Mouse (Mus musculus) erythroblast, embryonic 14.5 days (primary cell): ENCODE measurements around the gene Olfr370. TPM values are rescaled to one million over a fixed set of nuclear protein-coding genes. Genes with fewer than 3 reads are reported as not detected.
"Not testable (repeated sequence)": the region's sequence is repeated elsewhere in the genome, so short reads cannot be mapped to it uniquely, and the experiment has no call there.

Source experiments
- H3K27me3 ChIP-seq: 2 replicates; pipeline ENCODE4 v1.6.1; 2012; ENCODE audit warnings: inconsistent platforms; ENCODE audit not compliant: control insufficient read depth
- H3K36me3 ChIP-seq: 2 replicates; pipeline ENCODE4 v1.6.1; 2012; ENCODE audit warnings: mild to moderate bottlenecking, inconsistent platforms; ENCODE audit not compliant: control insufficient read depth
- H3K4me1 ChIP-seq: 2 replicates; pipeline ENCODE4 v1.6.1; 2012; ENCODE audit warnings: inconsistent platforms; ENCODE audit not compliant: control insufficient read depth
- H3K4me3 ChIP-seq: replicated peaks from 2 replicates; pipeline ENCODE3; 2012; ENCODE audit warnings: moderate library complexity, mild to moderate bottlenecking, inconsistent platforms
- H3K9me3 ChIP-seq: 2 replicates; pipeline ENCODE4 v1.6.1; 2012; ENCODE audit warnings: low read length, inconsistent platforms, mixed read lengths; ENCODE audit not compliant: control insufficient read depth
- GATA1 ChIP-seq: IDR thresholded peaks from 2 replicates; pipeline ENCODE4 v1.6.1; 2012; ENCODE audit warnings: low read length, inconsistent platforms, mixed read lengths
- TAL1 ChIP-seq: IDR thresholded peaks from 3 replicates; pipeline ENCODE4 v1.6.1; 2012; ENCODE audit warnings: low read length, inconsistent platforms, mixed read lengths
- polyA plus RNA-seq: library from polyadenylated mRNA; stranded (reverse); fragments of >175 nt; gene quantifications from 2 replicates; pipeline ENCODE4 v1.2.3, GENCODE M21; 2012

The Olfr370 gene
- polyA plus RNA-seq, 1 experiment: not detected

GRCm38 (mm10) chr8:83566469-83567395 lies 31.2 kb downstream of the Olfr370 start, which contains the start of gene Ndufb7:
Gene Ndufb7 (plus strand): TSS chr8:83566671.
- H3K4me1 ChIP-seq: peaks cover 34% of the 10 kb centered on the region

GRCm38 (mm10) chr8:83567668-83568067 lies 32.1 kb downstream of the Olfr370 start:
- Histone ChIP-seq H3K4me1 (peaks cover 34% of the 10 kb centered on the region), H3K4me3 (peak overlapping the region; percentile 98), H3K36me3 (peaks cover 38% of the 10 kb centered on the region), H3K27me3 (no peaks in the 10 kb centered on the region), H3K9me3 (no peaks in the 10 kb centered on the region)
- TF ChIP-seq TAL1 (no peak), GATA1 (no peak)

More at GRCm38 (mm10) chr8:83566469-83567395, 31.2 kb downstream of the Olfr370 start, which contains the start of gene Ndufb7:
- Histone ChIP-seq H3K4me3 (peak within 1 kb of the TSS; percentile 98), H3K36me3 (peaks cover 29% of the 10 kb centered on the region), H3K9me3 (no peaks in the 10 kb centered on the region), H3K27me3 (no peaks in the 10 kb centered on the region)
- TF ChIP-seq TAL1 (no peak), GATA1 (no peak)

GRCm38 (mm10) chr8:83568128-83568527 lies 32.5 kb downstream of the Olfr370 start:
- Histone ChIP-seq H3K36me3 (peaks cover 43% of the 10 kb centered on the region), H3K9me3 (no peaks in the 10 kb centered on the region), H3K27me3 (no peaks in the 10 kb centered on the region), H3K4me1 (peaks cover 34% of the 10 kb centered on the region), H3K4me3 (peak overlapping the region; percentile 98)
- TF ChIP-seq GATA1: no peak
- no peak for TF ChIP-seq TAL1

- H3K4me1 ChIP-seq: peaks cover 36% of the 10 kb centered on the region
- H3K4me3 ChIP-seq: no peak overlapping the region
- H3K27me3 ChIP-seq: no peaks in the 10 kb centered on the region
- peaks cover 49% of the 10 kb centered on the region for H3K36me3 ChIP-seq
- no peak for TF ChIP-seq TAL1
- TF ChIP-seq GATA1: no peak
- no peaks in the 10 kb centered on the region for H3K9me3 ChIP-seq
Measured at GRCm38 (mm10) chr8:83568755-83569154, 33.2 kb downstream of the Olfr370 start.

GRCm38 (mm10) chr8:83569165-83569564 lies 33.6 kb downstream of the Olfr370 start:
- H3K4me1 ChIP-seq: peaks cover 38% of the 10 kb centered on the region
- TF ChIP-seq GATA1 (no peak), TAL1 (no peak)
- peaks cover 53% of the 10 kb centered on the region for H3K36me3 ChIP-seq
- no peaks in the 10 kb centered on the region for H3K9me3 ChIP-seq
- no peak overlapping the region for H3K4me3 ChIP-seq
- no peaks in the 10 kb centered on the region for H3K27me3 ChIP-seq

GRCm38 (mm10) chr8:83570272-83571000 lies 34.9 kb downstream of the Olfr370 start:
- no peak for TF ChIP-seq TAL1
- no peak for TF ChIP-seq GATA1
- Histone ChIP-seq H3K4me1 (peaks cover 44% of the 10 kb centered on the region), H3K9me3 (no peaks in the 10 kb centered on the region), H3K36me3 (peaks cover 66% of the 10 kb centered on the region), H3K27me3 (no peaks in the 10 kb centered on the region), H3K4me3 (no peak overlapping the region)

GRCm38 (mm10) chr8:83571001-83571340 lies 35.4 kb downstream of the Olfr370 start:
- not testable (repeated sequence) for H3K9me3 ChIP-seq, H3K4me3 ChIP-seq, H3K27me3 ChIP-seq
- Histone ChIP-seq H3K4me1 (peaks cover 42% of the 10 kb centered on the region), H3K36me3 (peaks cover 71% of the 10 kb centered on the region)

GRCm38 (mm10) chr8:83571791-83572190 lies 36.2 kb downstream of the Olfr370 start:
- Histone ChIP-seq H3K4me1 (peaks cover 36% of the 10 kb centered on the region), H3K4me3 (no peak overlapping the region), H3K9me3 (no peaks in the 10 kb centered on the region), H3K27me3 (no peaks in the 10 kb centered on the region), H3K36me3 (peaks cover 73% of the 10 kb centered on the region)
- TF ChIP-seq GATA1 (no peak), TAL1 (no peak)

GRCm38 (mm10) chr8:83572246-83572812 lies 36.7 kb downstream of the Olfr370 start:
- TF ChIP-seq TAL1 (no peak), GATA1 (no peak)
- H3K27me3 ChIP-seq: no peaks in the 10 kb centered on the region
- H3K4me3 ChIP-seq: no peak overlapping the region
- peaks cover 36% of the 10 kb centered on the region for H3K4me1 ChIP-seq
- H3K36me3 ChIP-seq: peaks cover 73% of the 10 kb centered on the region
- H3K9me3 ChIP-seq: no peaks in the 10 kb centered on the region
